Mouse (Mus musculus) ovary, adult 2 months (tissue): Measurements from ENCODE around the gene Defb42. TPM values are rescaled to one million over a fixed set of nuclear protein-coding genes. Genes with fewer than 3 reads are reported as not detected.

ENCODE experiments used
- polyA plus RNA-seq: library from polyadenylated mRNA; depleted of rRNA; stranded (reverse); fragments of >200 nt; gene quantifications from 2 replicates; pipeline ENCODE4 v1.2.3, GENCODE M21; 2012; rRNA removed

Gene Defb42
- 0.11 and 0.31 TPM in 2 replicates for polyA plus RNA-seq

GRCm38 (mm10) chr14:63046691-63047090, at the start of gene Defb42:
Gene Defb42, plus strand, starts transcription at chr14:63046991.

DNA sequence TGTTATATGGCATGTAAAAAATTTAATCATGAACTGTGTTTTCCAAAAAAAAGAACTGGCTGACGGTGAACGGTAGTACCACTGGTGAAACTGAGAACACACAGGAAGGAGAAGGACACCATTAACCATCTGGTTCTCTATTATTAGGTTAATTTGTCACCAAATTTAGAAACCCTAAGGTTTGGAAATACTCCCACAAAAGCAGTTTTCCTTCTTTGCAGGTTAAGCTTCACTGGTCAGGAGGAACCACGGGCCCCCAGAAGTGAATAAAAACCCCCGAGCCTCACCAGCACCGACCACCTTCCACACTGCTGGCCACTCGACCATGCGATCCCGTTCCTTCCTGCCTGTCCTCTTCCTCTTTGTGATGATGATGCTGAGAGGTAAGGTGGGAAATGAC, 49.0 kb upstream of the Defb42 start, which contains the start of gene Defb47:
Defb47 (plus strand) TSS at position 301 of the 400 bp plus-strand sequence.

DNA sequence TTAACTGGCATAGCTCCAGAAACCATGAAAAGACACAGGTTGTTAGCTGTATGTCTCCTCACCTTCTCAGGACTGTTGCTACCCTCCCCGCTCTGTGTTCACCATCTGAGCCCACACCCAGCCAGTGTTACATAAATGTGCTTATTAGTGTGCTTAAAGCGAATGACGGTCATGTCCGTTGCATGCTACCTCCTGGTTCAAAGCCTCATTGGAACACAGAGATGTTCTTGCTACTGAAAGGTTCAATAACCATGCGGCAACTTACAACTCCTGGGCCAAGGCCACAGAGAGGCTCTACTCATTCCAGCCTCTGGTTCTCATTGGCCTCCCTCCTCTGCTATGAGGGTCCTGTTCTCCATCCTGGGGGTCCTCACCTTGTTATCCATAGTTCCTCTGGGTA, 35.3 kb upstream of the Defb42 start, which contains the start of gene Defb43:
Defb43 (plus strand) TSS at position 301 of the 400 bp plus-strand sequence.

DNA sequence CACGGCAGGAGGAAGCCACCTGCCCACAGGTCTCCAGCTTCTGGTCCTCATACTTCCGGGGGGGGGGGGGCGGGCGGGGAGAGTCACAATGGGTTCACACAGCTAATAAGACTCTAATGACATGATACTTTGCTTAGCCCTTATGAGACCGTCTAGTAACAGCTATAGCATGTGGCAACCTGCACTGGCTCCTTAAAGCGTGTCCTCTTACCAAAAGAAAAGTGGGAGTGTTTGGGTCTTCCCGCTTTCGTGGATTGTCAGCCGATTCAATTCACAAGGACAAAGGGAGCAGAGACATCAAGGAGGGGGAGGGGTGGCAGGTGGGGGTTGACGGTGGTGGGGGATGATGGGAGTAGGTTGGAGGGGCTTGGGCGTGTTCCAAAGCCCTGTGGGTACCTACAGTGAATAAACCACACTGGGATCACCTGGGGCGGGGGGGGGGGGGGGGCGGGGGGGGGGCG, 3.1 kb downstream of the Defb42 start, which contains the start of gene Defb30:
Defb30 (minus strand) TSS at position 51 of the 461 bp plus-strand sequence.

Other genes starting within 250 kb of the Defb42 start
- 6.5 and 6.8 TPM in 2 replicates for gene Wdfy2, start 209.3 kb upstream of the Defb42 start, polyA plus RNA-seq
- gene Defb48, start 62.5 kb upstream of the Defb42 start, polyA plus RNA-seq, result not detected in 2 replicates
- gene Defb47, start 48.9 kb upstream of the Defb42 start, polyA plus RNA-seq, result not detected in 2 replicates
- gene Defb43, start 35.2 kb upstream of the Defb42 start, polyA plus RNA-seq, result not detected in 2 replicates
- gene Defb30, start 3.0 kb downstream of the Defb42 start, polyA plus RNA-seq, result not detected in 2 replicates